Comparison of ENCODE assay signal across 17 mouse cellular contexts in the genomic region with DNA sequence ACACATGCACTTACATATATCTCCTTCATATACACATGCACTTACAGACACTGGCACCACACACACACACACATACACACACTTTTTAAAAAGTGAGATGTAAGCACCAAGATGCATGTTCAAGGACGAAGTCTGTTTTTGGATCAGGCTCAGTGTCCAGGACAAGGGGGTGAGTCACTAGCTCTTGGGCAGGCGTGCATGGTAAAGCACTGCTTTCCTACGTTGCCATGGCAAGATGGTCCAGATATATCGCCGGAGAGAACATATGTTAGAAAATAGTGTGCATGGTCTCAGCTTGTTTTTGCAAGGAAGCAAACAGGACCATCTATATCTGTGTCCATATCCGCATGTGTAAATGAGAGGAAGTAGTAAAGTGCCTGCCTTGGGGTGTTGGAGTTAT.
DNase-seq lines count a peak whose midpoint lies in the region.
"Had no signal": no experiment of that assay in that cellular context is flagged by ENCODE, and none has a peak within 500 bp of the region (broad histone marks: within the 10 kb centered on the region; RNA-seq: fewer than 3 reads in every experiment).

No protein-coding gene starts in this region.

- intact Hi-C loops in left cerebral cortex, postnatal 14 days (cut with DNase I), result loop anchor here (1.0 to 2.0 kb wide), 2 partner anchors 12 to 82 kb away; no protein-coding TSS in a partner anchor
- intact Hi-C loops in left cerebral cortex, postnatal 36 days (cut with DNase I), result no loop called here

- DNase-seq in adrenal gland, adult 2 months, result peak; percentile 6
- DNase-seq in adrenal gland, adult (ENCODE audit: inconsistent age in 2 of 2, low spot score in 1 of 2), result no peak
- DNase-seq in left cerebral cortex, postnatal 14 days (ENCODE audit: low spot score in 2 of 2), result peak; percentile 53 to 75
- DNase-seq in left cerebral cortex, adult 11 months (ENCODE audit: low spot score), result no peak
- peak; percentile 28 to 37 for DNase-seq in left cerebral cortex, postnatal 36 days (ENCODE audit: low spot score in 2 of 2)
- DNase-seq in lung, postnatal 14 days, result no peak
- no peak for DNase-seq in cerebellum, postnatal 10 days
- DNase-seq: adrenal gland, postnatal 10 days; cerebellum, adult 11 months; cerebellum, adult 9-10 months; embryo, embryonic 11 days; gastrocnemius, postnatal 25 days; heart, adult 2 months; heart, postnatal 4 days; kidney, adult 9 months; kidney, postnatal 14 days; lung, postnatal 36 days had no signal

Comparison
In these comparisons a context has a peak if more than half of its experiments do, and no peak if none do; other contexts are left out.
1. DNase-seq: peak in adrenal gland, adult 2 months (single experiment), left cerebral cortex, postnatal 14 days (2 of 2) and left cerebral cortex, postnatal 36 days (2 of 2); none in adrenal gland, adult (0 of 2), left cerebral cortex, adult 11 months (single experiment), lung, postnatal 14 days (single experiment) and cerebellum, postnatal 10 days (0 of 2).